ENCODE assay signal across 13 mouse cellular contexts in genomic region chr8:117301457-117302041, GRCm38 (mm10). TPM values are rescaled to one million over a fixed set of nuclear protein-coding genes. Genes with fewer than 3 reads are reported as not detected.
DNase-seq lines count a peak whose midpoint lies in the region; ATAC-seq and TF ChIP-seq lines count a peak whose summit lies in the region.
"Had no signal": no experiment of that assay in that cellular context is flagged by ENCODE, and none has a peak within 500 bp of the region (broad histone marks: within the 10 kb centered on the region; RNA-seq: fewer than 3 reads in every experiment).

No protein-coding gene starts in this region.

- TF ChIP-seq EP300 in stomach, postnatal 0 days (optimal IDR thresholded peaks at IDR 0.05) = no peak

- intact Hi-C loops in gastrocnemius, adult 2 months (cut with DNase I) = no loop called here

- no peak for DNase-seq in gastrocnemius, adult 2 months
- DNase-seq in gastrocnemius, postnatal 25 days = no peak
- peak; percentile 63 to 82 for DNase-seq in kidney, postnatal 25 days
- DNase-seq in kidney, postnatal 14 days = no peak
- no peak for DNase-seq in stomach, postnatal 0 days (ENCODE audit: low spot score)
- DNase-seq in cerebellum, postnatal 14 days = no peak
- DNase-seq in gastrocnemius, adult 18-20 months (ENCODE audit: low spot score) = no peak
- DNase-seq: adrenal gland, postnatal 25 days; cerebellum, postnatal 36 days; lung, embryonic 14.5 days had no signal

- H3K9ac ChIP-seq in stomach, postnatal 0 days (ENCODE audit: low read length) = no peak overlapping the region; the same call in 1 of the 2 replicates
- H3K9ac ChIP-seq: embryonic facial prominence, embryonic 13.5 days; forebrain, embryonic 13.5 days; lung, embryonic 14.5 days had no signal

- no peaks in the 10 kb centered on the region for H3K36me3 ChIP-seq in stomach, postnatal 0 days (ENCODE audit: control insufficient read depth, insufficient read depth, low read length)
- H3K36me3 ChIP-seq: embryonic facial prominence, embryonic 13.5 days had no signal

- no peak overlapping the region for H3K4me3 ChIP-seq in gastrocnemius, adult 2 months
- H3K4me3 ChIP-seq in embryonic fibroblast, embryonic 13.5 days (ENCODE audit: insufficient read depth, low read length) = no peak overlapping the region
- no peak overlapping the region for H3K4me3 ChIP-seq in stomach, postnatal 0 days (ENCODE audit: low read depth, low read length)
- H3K4me3 ChIP-seq: embryonic facial prominence, embryonic 13.5 days; forebrain, embryonic 13.5 days had no signal

- no peaks in the 10 kb centered on the region for H3K27me3 ChIP-seq in stomach, postnatal 0 days (ENCODE audit: control insufficient read depth, insufficient read depth, low read length)
- H3K27me3 ChIP-seq: embryonic facial prominence, embryonic 13.5 days; forebrain, embryonic 13.5 days had no signal

- H3K4me1 ChIP-seq in embryonic fibroblast, embryonic 13.5 days (ENCODE audit: control insufficient read depth, insufficient read depth, low read length) = no peaks in the 10 kb centered on the region
- peaks cover 7% of the 10 kb centered on the region; the same call in 1 of the 2 replicates for H3K4me1 ChIP-seq in stomach, postnatal 0 days (replicated peaks; ENCODE audit: control insufficient read depth, insufficient read depth)

- ATAC-seq in stomach, postnatal 0 days (ENCODE audit: low FRiP score, low TSS enrichment) = no peak
- ATAC-seq: forebrain, embryonic 13.5 days had no signal

- no peak for TF ChIP-seq CTCF in gastrocnemius, adult 2 months (IDR thresholded peaks at IDR 0.05)
- TF ChIP-seq CTCF in embryonic fibroblast, embryonic 13.5 days (IDR thresholded peaks at IDR 0.05; ENCODE audit: borderline replicate concordance, insufficient read depth, low read length) = no peak
- TF ChIP-seq CTCF in stomach, postnatal 0 days (IDR thresholded peaks at IDR 0.05; ENCODE audit: low read depth) = no peak

- no peaks in the 10 kb centered on the region for H3K9me3 ChIP-seq in stomach, postnatal 0 days (ENCODE audit: control insufficient read depth, low read length)
- H3K9me3 ChIP-seq: embryonic facial prominence, embryonic 13.5 days; forebrain, embryonic 13.5 days had no signal

- H3K4me2 ChIP-seq in stomach, postnatal 0 days (replicated peaks; ENCODE audit: low read depth) = no peak overlapping the region
- H3K4me2 ChIP-seq: embryonic facial prominence, embryonic 13.5 days; forebrain, embryonic 13.5 days; lung, embryonic 14.5 days had no signal

- no peak for TF ChIP-seq POLR2A in embryonic fibroblast, embryonic 13.5 days (IDR thresholded peaks at IDR 0.05; ENCODE audit: low read depth, low read length)

- H3K27ac ChIP-seq in gastrocnemius, adult 2 months = 0 out of 2 replicates have a peak overlapping the region, but pooled peaks have one; percentile 20
- H3K27ac ChIP-seq in embryonic fibroblast, embryonic 13.5 days (ENCODE audit: insufficient read depth, low read length) = 0 out of 2 replicates have a peak overlapping the region, but pooled peaks have one; percentile 32
- 0 out of 2 replicates have a peak overlapping the region, but pooled peaks have one; percentile 30 for H3K27ac ChIP-seq in stomach, postnatal 0 days (replicated peaks)
- H3K27ac ChIP-seq: embryonic facial prominence, embryonic 13.5 days; forebrain, embryonic 13.5 days had no signal

- WGBS in stomach, postnatal 0 days = 88% methylated on average over 12 of the region's 12 CpGs

RNA-seq across cellular contexts. Expression of gene Cmip, which starts 44.7 kb away (rescaled TPM):
- total RNA-seq in gastrocnemius, adult 2 months (2021) = 10 to 100 TPM in 1 of 2 experiments, 1 to 10 TPM in 1; 8.3 to 11.4 TPM
- 10 to 100 TPM; 10.0 to 12.9 TPM for total RNA-seq in gastrocnemius, postnatal 25 days (2021)
- polyA plus RNA-seq in embryonic fibroblast, embryonic 13.5 days (2011; ENCODE audit: insufficient read length, low read depth, missing spikeins) = 31.0 and 40.2 TPM in 2 replicates
- polyA plus RNA-seq in stomach, postnatal 0 days (2015; fragmentation: Nextera tagmentation; extraction: Ambion mirVana) = 19.9 and 22.9 TPM in 2 replicates
- total RNA-seq in gastrocnemius, adult 18-20 months (2021) = 1 to 10 TPM; 6.8 to 8.5 TPM

Comparison
In these comparisons a context has a peak if more than half of its experiments do, and no peak if none do; other contexts are left out.
1. DNase-seq: peak in kidney, postnatal 25 days (2 of 2); none in gastrocnemius, adult 2 months (single experiment), gastrocnemius, postnatal 25 days (single experiment), kidney, postnatal 14 days (single experiment), stomach, postnatal 0 days (single experiment), cerebellum, postnatal 14 days (0 of 2) and gastrocnemius, adult 18-20 months (single experiment).
2. Peak in every context shown above with its lines, with median percentiles within 50 percentile points of each other: H3K27ac ChIP-seq.